Mouse (Mus musculus) kidney, postnatal 25 days (tissue): ENCODE measurements at regions not wholly inside any gene's neighbourhood (a gene's known extent, or its start where the extent isn't known, plus 50 kb on each side); places are given as distances from the start of the nearest gene placed in this dataset.
"Not testable (repeated sequence)": the region's sequence is repeated elsewhere in the genome, so short reads cannot be mapped to it uniquely, and the experiment has no call there.

ENCODE experiments used
- DNase-seq, 2 experiments: peaks; one replicate each; pipeline ENCODE4 v3.0.0; 2021; ENCODE audit warnings: mixed read lengths in 2 of 2

- DNase-seq = no peak
Observed at GRCm38 (mm10) chr6:140222534-140223324, 181.5 kb upstream of the Plcz1 start.

- DNase-seq = no peak
Observed at GRCm38 (mm10) chr6:140221653-140222272, 180.5 kb upstream of the Plcz1 start.

GRCm38 (mm10) chr6:140218789-140219188 is 177.5 kb upstream of the Plcz1 start:
- DNase-seq = no peak

GRCm38 (mm10) chr6:140212403-140212802 is 171.1 kb upstream of the Plcz1 start:
- no peak for DNase-seq

GRCm38 (mm10) chr6:140210141-140210540 is 168.9 kb upstream of the Plcz1 start:
- DNase-seq = no peak

- DNase-seq = no peak
Observed at GRCm38 (mm10) chr6:140209083-140209482, 167.8 kb upstream of the Plcz1 start.

GRCm38 (mm10) chr6:140208375-140208774 is 167.1 kb upstream of the Plcz1 start:
- peak; percentile 79 to 85 for DNase-seq

- not testable (repeated sequence) for DNase-seq
Observed at GRCm38 (mm10) chr6:140206676-140207075, 165.4 kb upstream of the Plcz1 start.

GRCm38 (mm10) chr6:140201356-140201755 is 160.1 kb upstream of the Plcz1 start:
- no peak for DNase-seq

- DNase-seq = no peak
Observed at GRCm38 (mm10) chr6:140200322-140200721, 159.1 kb upstream of the Plcz1 start.

- no peak for DNase-seq
Observed at GRCm38 (mm10) chr6:140198036-140198435, 156.8 kb upstream of the Plcz1 start.

- peak in 1 of 2 experiments; percentile 56 for DNase-seq
Observed at GRCm38 (mm10) chr6:140197113-140197675, 155.9 kb upstream of the Plcz1 start.

GRCm38 (mm10) chr6:140194276-140194675 is 153.0 kb upstream of the Plcz1 start:
- DNase-seq = no peak

GRCm38 (mm10) chr6:140193084-140193939 is 152.1 kb upstream of the Plcz1 start:
- peak in 1 of 2 experiments; percentile 45 for DNase-seq

- no peak for DNase-seq
Observed at GRCm38 (mm10) chr6:140192526-140192925, 151.3 kb upstream of the Plcz1 start.

- DNase-seq = no peak
Observed at GRCm38 (mm10) chr6:140191341-140191740, 150.1 kb upstream of the Plcz1 start.

- no peak for DNase-seq
Observed at GRCm38 (mm10) chr6:140189601-140190000, 148.3 kb upstream of the Plcz1 start.

- no peak for DNase-seq
Observed at GRCm38 (mm10) chr6:140187733-140188132, 146.5 kb upstream of the Plcz1 start.

GRCm38 (mm10) chr6:140187106-140187505 is 145.8 kb upstream of the Plcz1 start:
- no peak for DNase-seq

GRCm38 (mm10) chr6:140179999-140180398 is 138.7 kb upstream of the Plcz1 start:
- no peak for DNase-seq

- DNase-seq = no peak
Observed at GRCm38 (mm10) chr6:140178425-140179193, 137.4 kb upstream of the Plcz1 start.

- DNase-seq = no peak
Observed at GRCm38 (mm10) chr6:140172716-140173115, 131.5 kb upstream of the Plcz1 start.
